ENCODE assay signal across 8 mouse cellular contexts in genomic region chr1:106628718-106629469, GRCm38 (mm10).
DNase-seq lines count a peak whose midpoint lies in the region; ATAC-seq and TF ChIP-seq lines count a peak whose summit lies in the region.

No protein-coding gene starts in this region.

- H3K27me3 ChIP-seq in heart, embryonic 11.5 days (ENCODE audit: control insufficient read depth, insufficient read depth, low read length): no peaks in the 10 kb centered on the region
- H3K27me3 ChIP-seq in kidney, postnatal 0 days (ENCODE audit: insufficient read depth, low read length): no peaks in the 10 kb centered on the region
- no peaks in the 10 kb centered on the region for H3K27me3 ChIP-seq in midbrain, embryonic 13.5 days

- no peak overlapping the region for H3K27ac ChIP-seq in heart, embryonic 11.5 days (ENCODE audit: low read depth, low read length)
- H3K27ac ChIP-seq in kidney, postnatal 0 days: peak overlapping the region; percentile 83
- peak overlapping the region; percentile 44; the same call in 1 of the 2 replicates for H3K27ac ChIP-seq in midbrain, embryonic 13.5 days

- H3K4me2 ChIP-seq in heart, embryonic 11.5 days: no peak overlapping the region
- peak overlapping the region; percentile 4; the same call in 1 of the 2 replicates for H3K4me2 ChIP-seq in kidney, postnatal 0 days (ENCODE audit: low read length)
- H3K4me2 ChIP-seq in midbrain, embryonic 13.5 days (replicated peaks): no peak overlapping the region

- peak; percentile 75 for TF ChIP-seq CTCF in kidney, postnatal 0 days (IDR thresholded peaks at IDR 0.05; ENCODE audit: low read depth)

- no peak overlapping the region for H3K9ac ChIP-seq in heart, embryonic 11.5 days (ENCODE audit: low read depth, low read length)
- H3K9ac ChIP-seq in kidney, postnatal 0 days (ENCODE audit: low read depth, low read length): no peak overlapping the region
- no peak overlapping the region for H3K9ac ChIP-seq in midbrain, embryonic 13.5 days (replicated peaks)

- no peak; the same call in 1 of the 2 replicates for ATAC-seq in heart, embryonic 11.5 days (replicated peaks; ENCODE audit: insufficient number of reproducible peaks, low FRiP score, low TSS enrichment)
- ATAC-seq in kidney, postnatal 0 days (replicated peaks; ENCODE audit: low FRiP score, low read depth): peak; percentile 68
- peak; percentile 64 for ATAC-seq in midbrain, embryonic 13.5 days

- no peaks in the 10 kb centered on the region for H3K9me3 ChIP-seq in heart, embryonic 11.5 days (replicated peaks; ENCODE audit: control insufficient read depth, low read length)
- H3K9me3 ChIP-seq in kidney, postnatal 0 days (replicated peaks; ENCODE audit: low read length): no peaks in the 10 kb centered on the region
- H3K9me3 ChIP-seq in midbrain, embryonic 13.5 days: no peaks in the 10 kb centered on the region

- H3K36me3 ChIP-seq in heart, embryonic 11.5 days (ENCODE audit: control insufficient read depth, insufficient read depth, low read length): no peaks in the 10 kb centered on the region
- H3K36me3 ChIP-seq in kidney, postnatal 0 days (ENCODE audit: insufficient read depth, low read length): no peaks in the 10 kb centered on the region
- H3K36me3 ChIP-seq in midbrain, embryonic 13.5 days: no peaks in the 10 kb centered on the region

- WGBS in heart, embryonic 11.5 days (ENCODE audit: insufficient replicate concordance): 24% methylated on average over 3 of the region's 3 CpGs
- WGBS in kidney, postnatal 0 days: 14% methylated on average over 3 of the region's 3 CpGs
- 44% methylated on average over 2 of the region's 3 CpGs for WGBS in midbrain, embryonic 13.5 days

- no peak overlapping the region for H3K4me3 ChIP-seq in heart, embryonic 11.5 days (ENCODE audit: low read depth, low read length)
- H3K4me3 ChIP-seq in kidney, postnatal 0 days (replicated peaks; ENCODE audit: low read depth, low read length): no peak overlapping the region
- no peak overlapping the region for H3K4me3 ChIP-seq in midbrain, embryonic 13.5 days (replicated peaks)

- peak; percentile 90 for DNase-seq in heart, adult 11 months
- DNase-seq in R1 (ENCODE audit: low read depth, low spot score): peak; percentile 22
- DNase-seq in gastrocnemius, postnatal 10 days: peak; percentile 21
- peak; percentile 85 for DNase-seq in kidney, postnatal 0 days (ENCODE audit: low spot score)
- DNase-seq in right cerebral cortex, postnatal 36 days (ENCODE audit: low spot score in 2 of 2): no peak
- no peak for DNase-seq in layer of hippocampus, adult 9-10 months (ENCODE audit: low spot score)

- peaks cover 27% of the 10 kb centered on the region for H3K4me1 ChIP-seq in heart, embryonic 11.5 days (ENCODE audit: control insufficient read depth, insufficient read depth, low read length)
- peaks cover 31% of the 10 kb centered on the region for H3K4me1 ChIP-seq in kidney, postnatal 0 days (replicated peaks; ENCODE audit: insufficient read depth, low read length)
- peaks cover 21% of the 10 kb centered on the region for H3K4me1 ChIP-seq in midbrain, embryonic 13.5 days (replicated peaks)

Comparison
In these comparisons a context has a peak if more than half of its experiments do, and no peak if none do; other contexts are left out.
1. DNase-seq: peak in heart, adult 11 months (single experiment), R1 (single experiment), gastrocnemius, postnatal 10 days (single experiment) and kidney, postnatal 0 days (single experiment); none in right cerebral cortex, postnatal 36 days (0 of 2) and layer of hippocampus, adult 9-10 months (single experiment).